Mouse (Mus musculus): ENCODE results near the gene Prps1l3. TPM values are rescaled to one million over a fixed set of nuclear protein-coding genes. Genes with fewer than 3 reads are reported as not detected.
"Not testable (repeated sequence)": the region's sequence is repeated elsewhere in the genome, so short reads cannot be mapped to it uniquely, and the experiment has no call there.

Prps1l3 gene
- 10 to 100 TPM; 13.8 to 14.3 TPM for total RNA-seq (2021)

DNA sequence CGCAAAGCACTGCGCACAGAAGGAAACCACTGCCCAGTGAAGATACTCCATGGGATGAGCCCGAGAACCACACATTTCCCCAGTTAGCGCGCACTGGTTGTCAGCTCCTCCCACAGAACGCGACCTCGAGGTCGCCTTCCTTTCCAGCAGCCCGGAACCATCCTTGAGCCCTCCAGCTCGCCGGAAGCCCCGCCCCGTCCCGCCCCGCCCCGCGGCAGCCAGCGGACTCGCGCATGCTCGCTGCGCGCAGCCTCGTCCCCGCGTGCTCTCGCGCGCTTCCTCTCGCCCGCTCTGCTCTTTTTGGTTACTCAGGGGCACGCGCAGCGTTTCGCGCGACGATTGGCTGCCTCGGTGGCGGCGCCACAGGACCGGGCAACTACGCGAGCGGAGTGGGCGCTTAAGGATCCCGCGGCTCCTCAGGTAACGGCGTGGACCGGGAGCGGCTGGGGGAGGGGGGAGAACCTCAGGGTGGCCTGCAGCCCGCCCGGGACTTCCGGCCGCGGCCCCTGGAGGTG, at the start of gene Prps1l3, which contains the start of gene Mipol1:
Prps1l3 (plus strand) TSS at position 221 of the 515 bp plus-strand sequence.
Mipol1 (plus strand) TSS at position 236 of the 515 bp plus-strand sequence.
- peak; percentile 89 to 92 for DNase-seq (ENCODE audit: low spot score in 2 of 2)
- intact Hi-C loops (cut with DNase I), result no loop called here

- intact Hi-C loops (cut with DNase I), result loop anchor here (2.0 to 5.0 kb wide), 2 partner anchors 192 to 504 kb away; no protein-coding TSS in a partner anchor
- DNase-seq (ENCODE audit: low spot score in 2 of 2), result no peak
Observed at GRCm38 (mm10) chr12:57184401-57185147, 45.6 kb upstream of the Prps1l3 start.

- intact Hi-C loops (cut with DNase I), result loop anchor here (2.0 kb wide), 1 partner anchor 505 kb away; no protein-coding TSS in a partner anchor
Observed at GRCm38 (mm10) chr12:57185475-57185874, 44.7 kb upstream of the Prps1l3 start.

DNA sequence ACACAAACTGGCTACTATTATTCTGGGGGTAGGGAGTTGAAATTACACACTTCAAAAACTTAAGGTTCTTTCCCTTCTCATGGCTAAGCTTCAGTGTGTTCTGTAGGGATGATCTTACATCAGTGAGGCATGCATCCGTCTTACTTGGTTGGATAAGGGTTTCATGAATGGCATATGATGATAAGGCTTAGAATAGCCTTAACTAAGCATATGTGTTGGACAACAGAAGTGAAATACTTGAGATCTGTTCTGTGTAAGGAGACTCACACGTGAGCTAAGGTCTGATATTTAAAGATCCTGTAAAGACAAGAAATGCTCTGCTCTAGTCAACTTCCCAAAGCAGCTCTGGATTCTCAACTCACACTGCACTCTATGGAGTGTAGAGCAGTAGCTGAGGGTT, 44.1 kb upstream of the Prps1l3 start:
- intact Hi-C loops (cut with DNase I), result no loop called here

More at GRCm38 (mm10) chr12:57185475-57185874, 44.7 kb upstream of the Prps1l3 start:
- peak in 1 of 2 experiments; percentile 15 for DNase-seq (ENCODE audit: low spot score in 2 of 2)

DNA sequence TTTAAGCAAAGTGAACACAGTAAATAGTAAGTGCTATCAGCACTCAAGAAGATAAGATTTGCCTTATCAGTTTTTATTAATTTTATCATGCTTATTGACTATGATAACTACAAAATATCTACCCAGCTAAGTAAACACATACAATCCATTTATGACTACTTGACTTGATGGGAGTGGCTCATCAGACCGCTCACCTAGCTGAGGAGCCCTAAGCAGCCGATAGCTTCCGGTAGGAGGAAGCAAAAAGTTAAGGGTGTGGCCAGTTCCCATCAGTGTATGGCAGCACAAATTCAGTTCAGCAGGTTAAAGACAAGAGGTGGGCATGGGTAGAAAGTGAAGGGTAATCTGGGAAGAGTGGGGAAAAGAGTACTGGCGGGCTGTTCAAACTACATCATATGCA, 43.2 kb upstream of the Prps1l3 start:
- intact Hi-C loops (cut with DNase I), result no loop called here
- DNase-seq (ENCODE audit: low spot score in 2 of 2), result no peak

More for the DNA sequence above, 44.1 kb upstream of the Prps1l3 start:
- DNase-seq (ENCODE audit: low spot score in 2 of 2), result no peak

DNA sequence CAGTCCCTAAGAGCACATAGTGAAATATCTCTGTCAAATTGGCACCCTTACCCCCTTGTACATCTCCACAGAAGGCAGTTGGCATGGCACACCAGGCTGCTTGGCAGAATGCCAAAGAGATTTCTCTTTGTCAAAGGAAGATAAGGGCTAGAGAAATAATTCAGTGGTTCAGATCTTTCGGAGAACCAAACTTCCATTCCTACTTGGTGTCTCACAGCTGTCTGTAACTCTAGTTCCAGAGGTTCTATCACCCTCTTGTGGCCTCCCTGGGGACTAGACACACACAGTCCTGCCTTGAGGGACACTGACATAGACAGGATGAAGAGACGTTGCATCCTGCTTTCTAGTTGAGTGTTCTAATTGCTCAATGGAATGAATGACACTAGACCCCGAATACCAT, 35.6 kb upstream of the Prps1l3 start:
- DNase-seq (ENCODE audit: low spot score in 2 of 2), result no peak
- intact Hi-C loops (cut with DNase I), result no loop called here

- intact Hi-C loops (cut with DNase I), result no loop called here
- no peak for DNase-seq (ENCODE audit: low spot score in 2 of 2)
Observed at GRCm38 (mm10) chr12:57196286-57196607, 34.0 kb upstream of the Prps1l3 start.

DNA sequence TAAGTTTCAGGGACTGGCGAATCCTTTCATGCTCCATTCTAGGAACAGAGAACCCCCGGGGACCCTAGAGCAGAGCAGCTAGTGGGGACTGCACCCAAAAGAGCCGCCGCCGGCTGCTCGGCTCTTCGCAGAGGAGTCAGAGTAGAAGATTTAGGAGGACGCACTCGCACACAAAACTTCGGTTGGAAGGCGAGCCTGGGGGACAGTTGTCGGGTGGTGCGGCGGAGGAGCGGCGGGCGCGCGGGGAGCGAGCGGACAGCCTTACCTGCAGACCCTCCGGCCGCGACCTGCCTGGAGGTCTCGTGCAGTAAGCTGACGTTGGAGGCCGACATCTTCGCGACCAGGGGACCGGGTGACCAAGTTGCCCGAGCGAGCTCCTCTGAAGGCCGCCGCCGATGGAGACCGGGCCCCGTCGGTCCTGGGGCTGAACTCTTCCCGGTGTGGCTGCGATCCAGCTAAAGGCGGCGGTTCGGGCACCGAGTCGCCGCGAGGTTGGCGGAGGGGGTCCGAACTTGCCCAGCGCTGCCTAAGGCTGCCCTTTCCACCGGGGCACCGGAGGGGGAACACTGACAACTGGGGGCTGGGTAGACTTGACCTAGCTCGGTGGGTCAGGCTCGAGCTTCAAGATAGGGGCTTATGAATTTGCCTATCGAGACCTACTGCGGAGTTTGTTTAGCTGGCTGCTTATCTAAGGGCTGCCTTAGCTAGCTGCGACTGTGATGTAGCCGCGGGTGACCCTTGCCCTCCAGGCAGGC, 33.4 kb upstream of the Prps1l3 start:
- DNase-seq (ENCODE audit: low spot score in 2 of 2), result peak; percentile 3 to 4
- intact Hi-C loops (cut with DNase I), result no loop called here

GRCm38 (mm10) chr12:57197363-57198026, 32.7 kb upstream of the Prps1l3 start, which contains the start of gene Slc25a21:
Slc25a21 (minus strand) TSS chr12:57197472.
- intact Hi-C loops (cut with DNase I), result no loop called here
- DNase-seq (ENCODE audit: low spot score in 2 of 2), result no peak

GRCm38 (mm10) chr12:57198269-57198668, 31.9 kb upstream of the Prps1l3 start:
- intact Hi-C loops (cut with DNase I), result no loop called here

GRCm38 (mm10) chr12:57199427-57199826, 30.8 kb upstream of the Prps1l3 start:
- intact Hi-C loops (cut with DNase I), result no loop called here
- DNase-seq (ENCODE audit: low spot score in 2 of 2), result no peak

More at GRCm38 (mm10) chr12:57198269-57198668, 31.9 kb upstream of the Prps1l3 start:
- no peak for DNase-seq (ENCODE audit: low spot score in 2 of 2)

GRCm38 (mm10) chr12:57201901-57202300, 28.3 kb upstream of the Prps1l3 start:
- intact Hi-C loops (cut with DNase I), result no loop called here

GRCm38 (mm10) chr12:57204276-57204851, 25.8 kb upstream of the Prps1l3 start:
- DNase-seq (ENCODE audit: low spot score in 2 of 2), result no peak
- intact Hi-C loops (cut with DNase I), result no loop called here

More at GRCm38 (mm10) chr12:57201901-57202300, 28.3 kb upstream of the Prps1l3 start:
- no peak for DNase-seq (ENCODE audit: low spot score in 2 of 2)

DNA sequence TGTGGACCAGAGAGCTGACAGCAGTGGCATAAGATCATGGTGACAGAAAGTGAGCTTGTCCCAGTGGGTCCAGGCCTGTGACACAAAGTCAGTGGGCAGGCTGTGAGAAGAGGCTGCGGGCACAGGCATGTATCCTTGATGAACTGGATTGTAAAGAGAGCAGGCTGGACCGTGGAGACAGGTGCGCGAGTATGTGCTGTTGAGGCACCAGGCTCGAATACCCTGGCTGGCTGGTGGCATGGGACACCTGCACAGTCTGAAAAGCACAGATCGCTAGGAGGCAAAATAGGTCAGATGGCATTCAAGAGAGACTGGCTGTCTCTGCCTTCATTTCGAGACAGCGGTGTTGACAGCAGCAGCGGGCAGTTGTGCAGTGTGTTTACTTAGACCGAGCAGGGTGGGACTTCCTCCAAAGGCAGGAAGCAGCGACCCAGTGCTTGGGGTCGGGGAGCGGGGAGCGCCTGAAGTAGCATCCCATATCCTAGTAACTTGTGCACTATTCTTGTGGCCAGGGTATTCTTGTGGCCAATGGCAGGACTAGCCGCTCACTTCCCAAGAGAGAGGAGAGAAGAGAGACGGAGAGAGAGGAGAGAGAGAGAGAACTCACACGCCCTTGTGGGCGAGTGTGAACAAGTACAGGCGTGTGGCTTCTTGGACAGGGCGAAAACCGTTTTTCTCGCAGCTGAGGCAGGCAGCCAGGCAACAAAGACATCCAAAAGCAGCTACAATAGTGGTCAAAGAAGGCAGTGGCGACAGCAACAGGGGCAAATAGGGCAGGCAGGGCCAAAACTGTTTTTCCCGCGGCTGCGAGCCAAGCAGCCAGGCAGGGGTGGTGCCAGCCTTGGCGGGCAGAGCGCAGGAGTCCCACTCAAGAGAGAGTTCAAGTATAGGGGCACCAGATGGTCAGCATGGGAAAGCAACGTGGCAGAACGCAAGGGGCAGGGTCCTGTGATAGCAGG, 18.6 kb upstream of the Prps1l3 start:
- DNase-seq (ENCODE audit: low spot score in 2 of 2), result peak; percentile 12 to 24
- intact Hi-C loops (cut with DNase I), result no loop called here

DNA sequence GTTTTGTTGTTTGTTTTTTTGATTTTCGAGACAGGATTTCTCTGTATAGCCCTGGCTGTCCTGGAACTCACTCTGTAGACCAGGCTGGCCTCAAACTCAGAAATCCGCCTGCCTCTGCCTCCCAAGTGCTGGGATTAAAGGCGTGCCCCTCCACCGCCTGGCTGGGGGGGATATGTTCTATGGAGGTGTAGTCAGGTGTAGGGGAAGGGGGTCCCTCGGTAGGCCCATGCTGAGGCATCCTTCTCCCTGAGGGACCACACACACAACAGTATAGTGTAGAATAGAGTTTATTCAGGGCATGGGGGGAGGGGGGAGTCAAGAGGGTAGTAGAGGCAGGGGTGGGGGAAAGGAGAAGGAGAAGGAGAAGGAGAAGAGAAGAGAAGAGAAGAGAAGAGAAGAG, 17.7 kb upstream of the Prps1l3 start:
- intact Hi-C loops (cut with DNase I), result not testable (repeated sequence)

DNA sequence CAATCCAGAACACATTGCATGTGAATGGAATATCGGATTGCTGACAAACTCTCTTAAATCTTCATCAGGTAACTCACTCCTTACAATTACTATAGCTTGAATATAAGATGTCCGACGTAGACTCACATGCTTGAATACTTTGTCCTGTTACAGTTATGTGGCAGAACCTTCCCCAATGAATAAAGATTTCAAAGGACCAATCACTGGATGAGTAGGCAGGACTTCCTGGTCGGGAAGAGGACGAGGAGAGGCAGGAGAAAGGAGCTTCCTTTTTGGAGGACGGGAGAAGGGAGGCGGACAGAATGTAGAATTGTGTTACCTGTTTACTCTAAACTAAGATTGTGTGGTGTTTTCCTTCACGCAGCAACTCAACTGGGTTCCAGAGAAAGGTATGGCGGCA, 3.8 kb upstream of the Prps1l3 start:
- no peak for DNase-seq (ENCODE audit: low spot score in 2 of 2)
- intact Hi-C loops (cut with DNase I), result no loop called here

More for the DNA sequence above, 17.7 kb upstream of the Prps1l3 start:
- not testable (repeated sequence) for DNase-seq (ENCODE audit: low spot score in 2 of 2)

GRCm38 (mm10) chr12:57227776-57228175, 2.4 kb upstream of the Prps1l3 start:
- intact Hi-C loops (cut with DNase I), result no loop called here
- DNase-seq (ENCODE audit: low spot score in 2 of 2), result no peak

GRCm38 (mm10) chr12:57229703-57230102, 509 bp upstream of the Prps1l3 start:
- intact Hi-C loops (cut with DNase I), result no loop called here
- no peak for DNase-seq (ENCODE audit: low spot score in 2 of 2)

Measured in left cerebral cortex, postnatal 25 days (tissue).